Mouse (Mus musculus): Measurements from ENCODE around the gene Cadm1.

DNA sequence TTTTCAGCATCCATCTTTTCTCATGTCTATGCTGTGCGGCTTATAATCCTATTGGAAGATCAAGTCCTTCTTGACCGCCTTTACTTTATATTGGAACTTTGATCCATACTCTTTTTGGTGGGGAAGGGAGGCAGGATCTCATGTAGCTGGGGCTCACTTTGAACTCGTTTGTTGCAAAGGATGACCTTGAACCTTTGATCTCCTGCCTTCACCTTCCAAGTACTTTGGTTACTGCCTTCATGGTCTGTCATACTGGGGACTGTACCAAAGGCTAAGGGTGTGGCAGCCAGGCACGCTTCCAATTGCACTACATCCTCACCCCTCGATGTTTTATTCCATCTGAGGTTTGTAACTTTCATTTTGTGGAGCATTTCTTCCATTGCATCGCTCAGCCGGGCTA, 43.5 kb downstream of the Cadm1 start:
- TF ChIP-seq CTCF (IDR thresholded peaks at IDR 0.05; ENCODE audit: low read depth) (no peak), EP300 (IDR thresholded peaks at IDR 0.05; ENCODE audit: low read depth) (no peak)
